Mouse (Mus musculus): ENCODE results near the gene Dclk1. TPM values are rescaled to one million over a fixed set of nuclear protein-coding genes. Genes with fewer than 3 reads are reported as not detected.

Dclk1 gene
- polyA plus RNA-seq, 1 experiment from 2014 or later, result 56.1 TPM

GRCm38 (mm10) chr3:55337671-55338070 lies 95.5 kb downstream of the Dclk1 start:
- H3K36me3 ChIP-seq, result no peaks in the 10 kb centered on the region
- WGBS, result 86% methylated on average over 7 of the region's 7 CpGs
- H3K9me3 ChIP-seq, result no peaks in the 10 kb centered on the region
- H3K4me2 ChIP-seq, result no peak overlapping the region
- H3K27ac ChIP-seq, result no peak overlapping the region
- H3K27me3 ChIP-seq, result no peaks in the 10 kb centered on the region
- no peak overlapping the region for H3K9ac ChIP-seq
- no peak overlapping the region for H3K4me3 ChIP-seq
- no peak for ATAC-seq (ENCODE audit: insufficient number of reproducible peaks, insufficient read depth, low FRiP score, low TSS enrichment, low read depth)
- H3K4me1 ChIP-seq, result no peaks in the 10 kb centered on the region

GRCm38 (mm10) chr3:55342445-55342844 lies 100.3 kb downstream of the Dclk1 start:
- Histone ChIP-seq H3K27me3 (no peaks in the 10 kb centered on the region), H3K4me1 (peaks cover 7% of the 10 kb centered on the region), H3K27ac (no peak overlapping the region), H3K36me3 (no peaks in the 10 kb centered on the region), H3K4me2 (no peak overlapping the region), H3K9me3 (no peaks in the 10 kb centered on the region), H3K4me3 (no peak overlapping the region), H3K9ac (no peak overlapping the region)
- no peak for ATAC-seq (ENCODE audit: insufficient number of reproducible peaks, insufficient read depth, low FRiP score, low TSS enrichment, low read depth)
- WGBS, result 80% methylated on average over 4 of the region's 4 CpGs

GRCm38 (mm10) chr3:55347371-55348025 lies 105.3 kb downstream of the Dclk1 start:
- Histone ChIP-seq H3K4me3 (no peak overlapping the region), H3K27ac (0 out of 2 replicates have a peak overlapping the region, but pooled peaks have one; percentile 22), H3K36me3 (no peaks in the 10 kb centered on the region), H3K4me2 (peak overlapping the region; percentile 39), H3K4me1 (peaks cover 29% of the 10 kb centered on the region), H3K9ac (peak overlapping the region; percentile 36; the same call in 1 of the 2 replicates), H3K9me3 (no peaks in the 10 kb centered on the region), H3K27me3 (no peaks in the 10 kb centered on the region; the same call in 1 of the 2 replicates)
- 26% methylated on average over 16 of the region's 16 CpGs for WGBS
- no peak for ATAC-seq (ENCODE audit: insufficient number of reproducible peaks, insufficient read depth, low FRiP score, low TSS enrichment, low read depth)

GRCm38 (mm10) chr3:55348026-55348390 lies 105.8 kb downstream of the Dclk1 start:
- Histone ChIP-seq H3K9ac (0 out of 2 replicates have a peak overlapping the region, but pooled peaks have one; percentile 36), H3K4me3 (no peak overlapping the region), H3K4me2 (peak overlapping the region; percentile 39; the same call in 1 of the 2 replicates), H3K27ac (0 out of 2 replicates have a peak overlapping the region, but pooled peaks have one; percentile 22), H3K27me3 (no peaks in the 10 kb centered on the region; the same call in 1 of the 2 replicates), H3K4me1 (peaks cover 29% of the 10 kb centered on the region), H3K36me3 (no peaks in the 10 kb centered on the region), H3K9me3 (no peaks in the 10 kb centered on the region)
- no peak for ATAC-seq (ENCODE audit: insufficient number of reproducible peaks, insufficient read depth, low FRiP score, low TSS enrichment, low read depth)
- WGBS, result 82% methylated on average over 5 of the region's 5 CpGs

GRCm38 (mm10) chr3:55350194-55350593 lies 108.0 kb downstream of the Dclk1 start:
- Histone ChIP-seq H3K27ac (no peak overlapping the region), H3K4me1 (peaks cover 39% of the 10 kb centered on the region), H3K27me3 (no peaks in the 10 kb centered on the region; the same call in 1 of the 2 replicates), H3K36me3 (no peaks in the 10 kb centered on the region), H3K9me3 (no peaks in the 10 kb centered on the region), H3K9ac (no peak overlapping the region), H3K4me3 (no peak overlapping the region), H3K4me2 (no peak overlapping the region)
- WGBS, result 90% methylated on average over 2 of the region's 2 CpGs
- ATAC-seq (ENCODE audit: insufficient number of reproducible peaks, insufficient read depth, low FRiP score, low TSS enrichment, low read depth), result no peak

- Histone ChIP-seq H3K4me2 (no peak overlapping the region), H3K9me3 (no peaks in the 10 kb centered on the region), H3K4me3 (no peak overlapping the region), H3K27ac (0 out of 2 replicates have a peak overlapping the region, but pooled peaks have one; percentile 33), H3K27me3 (no peaks in the 10 kb centered on the region; the same call in 1 of the 2 replicates), H3K4me1 (peaks cover 38% of the 10 kb centered on the region), H3K9ac (no peak overlapping the region), H3K36me3 (no peaks in the 10 kb centered on the region)
- no peak for ATAC-seq (ENCODE audit: insufficient number of reproducible peaks, insufficient read depth, low FRiP score, low TSS enrichment, low read depth)
- 52% methylated on average over 13 of the region's 13 CpGs for WGBS
Observed at GRCm38 (mm10) chr3:55351281-55352052, 109.3 kb downstream of the Dclk1 start.

- ATAC-seq (ENCODE audit: insufficient number of reproducible peaks, insufficient read depth, low FRiP score, low TSS enrichment, low read depth), result no peak
- Histone ChIP-seq H3K9me3 (no peaks in the 10 kb centered on the region), H3K27ac (no peak overlapping the region), H3K27me3 (no peaks in the 10 kb centered on the region; the same call in 1 of the 2 replicates), H3K36me3 (no peaks in the 10 kb centered on the region), H3K9ac (no peak overlapping the region), H3K4me2 (no peak overlapping the region), H3K4me3 (no peak overlapping the region), H3K4me1 (peaks cover 30% of the 10 kb centered on the region)
- WGBS, result 81% methylated on average over 14 of the region's 14 CpGs
Observed at GRCm38 (mm10) chr3:55352529-55352928, 110.4 kb downstream of the Dclk1 start.

GRCm38 (mm10) chr3:55353169-55353568 lies 111.0 kb downstream of the Dclk1 start:
- ATAC-seq (ENCODE audit: insufficient number of reproducible peaks, insufficient read depth, low FRiP score, low TSS enrichment, low read depth), result no peak
- Histone ChIP-seq H3K27me3 (no peaks in the 10 kb centered on the region; the same call in 1 of the 2 replicates), H3K4me3 (no peak overlapping the region), H3K9ac (no peak overlapping the region), H3K36me3 (no peaks in the 10 kb centered on the region), H3K9me3 (no peaks in the 10 kb centered on the region), H3K4me1 (peaks cover 25% of the 10 kb centered on the region), H3K4me2 (no peak overlapping the region), H3K27ac (no peak overlapping the region)
- 86% methylated on average over 9 of the region's 9 CpGs for WGBS

- no peak for ATAC-seq (ENCODE audit: insufficient number of reproducible peaks, insufficient read depth, low FRiP score, low TSS enrichment, low read depth)
- H3K9ac ChIP-seq, result 0 out of 2 replicates have a peak overlapping the region, but pooled peaks have one; percentile 2
- WGBS, result 71% methylated on average over 13 of the region's 13 CpGs
- H3K36me3 ChIP-seq, result no peaks in the 10 kb centered on the region
- no peaks in the 10 kb centered on the region for H3K9me3 ChIP-seq
- H3K27me3 ChIP-seq, result no peaks in the 10 kb centered on the region; the same call in 1 of the 2 replicates
- H3K4me2 ChIP-seq, result no peak overlapping the region
- no peak overlapping the region for H3K4me3 ChIP-seq
- no peak overlapping the region for H3K27ac ChIP-seq
- H3K4me1 ChIP-seq, result peaks cover 25% of the 10 kb centered on the region
Observed at GRCm38 (mm10) chr3:55353909-55354511, 111.8 kb downstream of the Dclk1 start.

GRCm38 (mm10) chr3:55354765-55355164 lies 112.6 kb downstream of the Dclk1 start:
- no peak for ATAC-seq (ENCODE audit: insufficient number of reproducible peaks, insufficient read depth, low FRiP score, low TSS enrichment, low read depth)
- Histone ChIP-seq H3K9ac (no peak overlapping the region), H3K27me3 (no peaks in the 10 kb centered on the region; the same call in 1 of the 2 replicates), H3K4me1 (peaks cover 25% of the 10 kb centered on the region), H3K4me2 (no peak overlapping the region), H3K27ac (no peak overlapping the region), H3K36me3 (no peaks in the 10 kb centered on the region), H3K4me3 (no peak overlapping the region), H3K9me3 (no peaks in the 10 kb centered on the region)
- WGBS, result 17% methylated on average over 3 of the region's 3 CpGs

GRCm38 (mm10) chr3:55358486-55358885 lies 116.3 kb downstream of the Dclk1 start:
- Histone ChIP-seq H3K4me1 (peaks cover 12% of the 10 kb centered on the region), H3K27ac (no peak overlapping the region), H3K9ac (no peak overlapping the region), H3K36me3 (no peaks in the 10 kb centered on the region), H3K27me3 (no peaks in the 10 kb centered on the region), H3K9me3 (no peaks in the 10 kb centered on the region), H3K4me2 (no peak overlapping the region), H3K4me3 (no peak overlapping the region)
- 90% methylated on average over 8 of the region's 8 CpGs for WGBS
- ATAC-seq (ENCODE audit: insufficient number of reproducible peaks, insufficient read depth, low FRiP score, low TSS enrichment, low read depth), result no peak

All from embryonic facial prominence, embryonic 13.5 days (tissue).